Mouse (Mus musculus) heart, adult 2 months (tissue): Measurements from ENCODE around the gene Fam189a1. TPM values are rescaled to one million over a fixed set of nuclear protein-coding genes. Genes with fewer than 3 reads are reported as not detected.

Experiments
- DNase-seq, 2 experiments: peaks; one replicate each; pipeline ENCODE4 v3.0.0; 2021
- H3K27ac ChIP-seq: fragments of 200-600 bp; 2 replicates; pipeline ENCODE4 v1.8.1; 2022
- H3K27me3 ChIP-seq: fragments of 200-500 bp; 2 replicates; pipeline ENCODE4 v1.6.1; 2012; ENCODE audit warnings: mild to moderate bottlenecking, low read length, inconsistent platforms, mixed read lengths; ENCODE audit not compliant: control insufficient read depth, insufficient read depth
- H3K36me3 ChIP-seq: fragments of 200-500 bp; 2 replicates; pipeline ENCODE4 v1.6.1; 2012; ENCODE audit warnings: low read length, inconsistent platforms; ENCODE audit not compliant: control insufficient read depth, insufficient read depth
- H3K4me1 ChIP-seq: fragments of 200-500 bp; 2 replicates; pipeline ENCODE4 v1.6.1; 2011; ENCODE audit warnings: low read length; ENCODE audit not compliant: control insufficient read depth, insufficient read depth
- H3K4me3 ChIP-seq: fragments of 200-600 bp; 2 replicates; pipeline ENCODE4 v1.8.1; 2022
- H3K79me2 ChIP-seq: fragments of 200-500 bp; replicated peaks from 2 replicates; pipeline ENCODE4 v1.6.1; 2012; ENCODE audit warnings: mild to moderate bottlenecking, inconsistent platforms, low read length, moderate library complexity, mixed read lengths; ENCODE audit not compliant: control insufficient read depth, insufficient read depth
- H3K9ac ChIP-seq: fragments of 200-500 bp; 2 replicates; pipeline ENCODE4 v1.6.1; 2012; ENCODE audit warnings: low read depth, mild to moderate bottlenecking, control low read depth, inconsistent platforms, low read length, mixed read lengths
- CTCF ChIP-seq: fragments of 200-600 bp; IDR thresholded peaks from 2 replicates; pipeline ENCODE4 v1.8.1; 2022; ENCODE audit warnings: antibody characterized with exemption, mild to moderate bottlenecking, moderate library complexity
- EP300 ChIP-seq: fragments of 200-500 bp; IDR thresholded peaks from 2 replicates; pipeline ENCODE4 v1.6.1; 2011; ENCODE audit warnings: low read depth, low read length, control low read depth; ENCODE audit not compliant: insufficient read depth
- POLR2A ChIP-seq: fragments of 200-500 bp; IDR thresholded peaks from 2 replicates; pipeline ENCODE4 v1.6.1; 2011; ENCODE audit warnings: mild to moderate bottlenecking, low read depth, low read length, control low read depth; ENCODE audit not compliant: insufficient read depth
- WGBS: fragments of 180-500 bp; shearing (Covaris S2); methylation state at CpG from one replicate; pipeline ENCODE4 v1.1.7; 2018; 5-methylcytosine and 5-hydroxymethylcytosine counted together
- intact Hi-C: fragments of 180-260 bp; cut with DNase I; formaldehyde crosslinking; loops from one replicate; pipeline ENCODE4 v1.15.1; 2025
- microRNA-seq, 2 experiments: library from miRNA; unstranded; fragments of <30 nt; microRNA quantifications; one replicate each; pipeline ENCODE4 v1.2.0; 2021
- polyA plus RNA-seq: library from polyadenylated mRNA; depleted of rRNA; stranded (reverse); fragments of >200 nt; gene quantifications from 2 replicates; pipeline ENCODE4 v1.2.3, GENCODE M21; 2012
- total RNA-seq, 2 experiments: library from RNA; stranded (reverse); gene quantifications; 2 replicates each; pipeline ENCODE4 v1.2.3; 2021

Fam189a1 gene
- total and polyA plus RNA-seq, 3 experiments: 0.64 TPM; not detected in 2

DNA sequence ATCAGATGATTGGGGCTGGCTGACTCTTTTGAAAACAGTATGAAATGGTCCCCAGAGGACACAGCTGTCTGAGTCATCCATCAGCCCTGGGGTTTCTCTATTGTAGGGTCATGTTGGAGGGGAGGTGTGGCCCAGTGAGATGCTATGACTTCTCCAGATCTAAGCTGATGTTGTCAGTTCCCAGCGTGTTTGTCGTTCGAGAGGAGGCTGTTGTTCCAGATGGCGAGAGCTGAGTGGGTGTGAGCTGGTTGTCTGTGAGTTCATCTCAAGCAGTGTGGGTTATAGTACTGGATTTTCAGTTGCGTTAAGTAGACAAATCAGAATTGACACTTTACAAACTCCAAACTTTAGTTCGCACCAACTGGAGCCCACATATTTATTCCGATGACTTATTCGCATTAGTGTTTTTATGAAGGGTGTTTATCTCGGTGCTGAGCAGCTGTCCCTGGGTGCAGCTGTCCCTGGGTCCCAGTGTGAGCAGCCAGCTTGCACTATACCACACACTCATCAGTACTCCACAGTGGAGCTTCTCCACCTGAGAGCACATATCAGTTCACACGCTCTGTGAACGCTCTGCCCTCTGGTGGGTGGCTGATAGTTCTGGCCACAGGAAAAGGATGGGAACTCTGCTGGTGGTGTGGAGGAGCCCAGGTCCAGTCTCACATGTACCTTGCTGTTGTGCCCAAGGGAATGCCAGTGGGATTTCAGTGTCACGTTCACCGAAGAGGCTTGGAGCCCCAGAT, 446.7 kb downstream of the Fam189a1 start:
- no peak for TF ChIP-seq EP300
- TF ChIP-seq CTCF: no peak
- no peak for TF ChIP-seq POLR2A
- H3K79me2 ChIP-seq: no peaks in the 10 kb centered on the region
- H3K27me3 ChIP-seq: no peaks in the 10 kb centered on the region
- H3K4me3 ChIP-seq: no peak overlapping the region
- no peaks in the 10 kb centered on the region for H3K4me1 ChIP-seq
- H3K36me3 ChIP-seq: no peaks in the 10 kb centered on the region
- 82% methylated on average over 13 of the region's 13 CpGs for WGBS
- intact Hi-C loops: no loop called here
- no peak overlapping the region for H3K9ac ChIP-seq
- no peak overlapping the region for H3K27ac ChIP-seq
- no peak for DNase-seq

DNA sequence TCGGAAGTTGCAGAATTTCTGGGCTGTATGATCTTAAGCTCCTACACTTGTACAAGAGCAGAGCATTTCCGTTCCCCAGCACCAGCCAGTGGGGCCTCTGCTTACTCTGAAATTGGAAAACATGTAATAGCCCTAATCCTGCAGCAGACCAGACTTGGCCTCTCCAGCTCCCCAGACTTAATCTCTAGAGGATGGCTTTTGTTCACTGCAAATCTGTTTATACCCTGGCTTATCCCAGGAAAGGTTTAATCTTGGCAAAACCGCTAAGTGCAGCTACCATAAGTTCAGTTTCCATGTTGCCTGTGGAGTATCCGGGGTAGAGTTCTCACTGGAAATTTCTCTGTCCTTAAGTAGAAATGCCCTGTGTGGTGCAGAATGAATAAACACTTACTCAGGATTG, 448.2 kb downstream of the Fam189a1 start:
- WGBS: 82% methylated on average over 4 of the region's 4 CpGs
- no peak for DNase-seq
- no peak overlapping the region for H3K27ac ChIP-seq
- H3K4me1 ChIP-seq: no peaks in the 10 kb centered on the region
- no peaks in the 10 kb centered on the region for H3K36me3 ChIP-seq
- H3K27me3 ChIP-seq: no peaks in the 10 kb centered on the region
- no peak overlapping the region for H3K9ac ChIP-seq
- TF ChIP-seq CTCF: no peak
- TF ChIP-seq POLR2A: no peak
- no peak for TF ChIP-seq EP300
- H3K4me3 ChIP-seq: no peak overlapping the region
- intact Hi-C loops: no loop called here
- no peaks in the 10 kb centered on the region for H3K79me2 ChIP-seq

Small RNA genes within 50 kb of the gene (microRNA-seq; reads per million reads assigned to microRNA genes)
- gene Gm25249: 0 reads per million in 2 experiments
